Mouse (Mus musculus): Measurements from ENCODE around the gene Nr2e3. TPM values are rescaled to one million over a fixed set of nuclear protein-coding genes. Genes with fewer than 3 reads are reported as not detected.
"Not testable (repeated sequence)": the region's sequence is repeated elsewhere in the genome, so short reads cannot be mapped to it uniquely, and the experiment has no call there.

Gene Nr2e3
- polyA plus RNA-seq, 1 experiment from 2014 or later, result 0.09 TPM

DNA sequence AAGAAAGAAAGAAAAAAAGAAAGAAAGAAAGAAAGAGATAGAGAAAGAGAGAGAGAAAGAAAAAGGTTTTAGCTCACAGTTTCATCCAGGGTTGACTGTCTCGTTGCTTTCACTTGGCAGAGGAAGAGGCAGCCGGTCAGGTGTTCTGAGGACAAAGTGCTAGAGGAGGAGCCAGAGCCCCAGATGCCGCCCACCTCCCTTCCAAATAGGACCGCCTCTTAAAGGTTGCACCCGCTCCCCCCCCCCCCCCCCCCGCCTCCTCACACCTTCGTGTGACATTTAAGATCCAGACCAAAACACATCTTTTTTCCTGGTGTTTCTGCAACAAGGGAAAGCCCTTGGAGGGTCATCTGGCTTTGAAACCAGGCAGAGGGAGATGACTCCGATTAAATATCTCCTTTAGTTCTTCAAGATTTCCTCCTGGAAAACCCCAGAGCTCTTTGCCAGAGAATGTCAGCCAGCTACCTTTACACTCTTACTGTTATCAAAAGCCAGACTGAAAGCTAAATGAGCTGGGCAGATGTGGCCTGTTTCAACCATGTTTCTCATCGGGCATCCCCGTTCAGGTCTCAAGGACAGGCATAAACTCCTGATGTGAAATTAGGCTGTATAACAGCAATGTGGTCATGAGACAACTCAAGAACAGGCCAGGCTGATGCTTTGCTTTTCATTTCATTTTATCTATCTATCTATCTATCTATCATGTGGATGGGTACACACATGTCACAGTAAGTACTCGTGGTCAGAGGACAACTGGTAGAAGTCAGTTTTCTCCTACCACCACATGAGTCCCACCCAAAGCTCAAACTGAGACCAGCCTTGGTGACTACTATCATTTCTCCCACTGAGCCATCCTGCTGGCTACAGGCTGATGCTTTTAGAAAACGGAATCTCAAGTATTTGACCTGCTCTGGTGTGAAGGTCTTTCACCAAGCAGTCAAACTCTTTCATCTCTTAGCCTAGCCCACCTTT lies 19.3 kb downstream of the Nr2e3 start:
- H3K4me2 ChIP-seq, result no peak overlapping the region
- no peaks in the 10 kb centered on the region for H3K9me3 ChIP-seq (replicated peaks)
- H3K4me1 ChIP-seq (replicated peaks), result peaks cover 21% of the 10 kb centered on the region
- WGBS, result 60% methylated on average over 9 of the region's 12 CpGs
- H3K27ac ChIP-seq (ENCODE audit: poor library complexity, severe bottlenecking), result 0 out of 2 replicates have a peak overlapping the region, but pooled peaks have one; percentile 8
- H3K4me3 ChIP-seq, result no peak overlapping the region
- H3K36me3 ChIP-seq, result no peaks in the 10 kb centered on the region
- ATAC-seq (ENCODE audit: insufficient number of reproducible peaks, low FRiP score), result no peak
- H3K9ac ChIP-seq, result no peak overlapping the region
- H3K27me3 ChIP-seq (replicated peaks), result no peaks in the 10 kb centered on the region

DNA sequence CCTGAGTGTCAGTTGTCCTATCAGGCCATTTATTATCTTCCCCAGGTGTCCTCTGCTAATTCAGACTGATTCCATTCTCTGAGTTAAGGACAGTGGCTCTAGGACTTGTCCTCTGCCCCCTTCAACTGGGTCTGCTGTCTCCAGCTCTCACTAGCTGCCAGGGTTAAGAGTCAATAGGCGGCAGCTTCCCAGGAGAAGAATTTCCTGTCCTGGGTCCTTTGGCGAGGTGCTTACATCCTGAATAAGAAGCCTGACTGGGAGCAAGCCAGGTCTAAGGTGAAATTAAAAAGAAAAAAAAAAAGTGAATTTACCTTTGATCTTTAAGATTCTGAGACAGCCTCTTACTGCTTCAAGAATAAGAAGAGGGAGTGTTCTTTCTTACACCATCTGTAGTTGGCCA lies 20.8 kb downstream of the Nr2e3 start:
- peaks cover 21% of the 10 kb centered on the region for H3K4me1 ChIP-seq (replicated peaks)
- H3K27me3 ChIP-seq (replicated peaks), result no peaks in the 10 kb centered on the region
- H3K9me3 ChIP-seq (replicated peaks), result no peaks in the 10 kb centered on the region
- WGBS, result 57% methylated on average over 2 of the region's 2 CpGs
- no peaks in the 10 kb centered on the region for H3K36me3 ChIP-seq
- H3K4me3 ChIP-seq, result no peak overlapping the region
- no peak for ATAC-seq (ENCODE audit: insufficient number of reproducible peaks, low FRiP score)
- H3K9ac ChIP-seq, result no peak overlapping the region
- H3K4me2 ChIP-seq, result no peak overlapping the region
- H3K27ac ChIP-seq (ENCODE audit: poor library complexity, severe bottlenecking), result no peak overlapping the region

DNA sequence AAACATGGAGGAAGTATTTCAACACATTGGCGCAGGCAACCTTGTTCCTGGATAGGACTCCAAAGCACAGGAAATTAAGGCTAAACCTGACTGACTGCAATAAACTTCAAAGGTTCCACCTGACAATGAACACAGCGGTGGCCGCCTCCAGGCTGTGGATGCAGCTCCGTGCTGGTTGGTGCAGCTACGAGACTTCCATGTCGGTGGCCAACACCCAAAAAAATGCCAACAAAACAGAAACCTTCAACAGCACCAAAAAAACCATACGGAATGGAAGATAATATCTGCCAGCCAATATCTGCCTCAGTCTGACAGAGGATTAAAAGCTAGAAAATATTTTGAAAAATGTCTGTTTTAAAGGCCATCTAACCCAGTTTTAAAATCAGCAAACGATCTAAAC lies 21.9 kb downstream of the Nr2e3 start:
- Histone ChIP-seq H3K4me1 (replicated peaks) (peaks cover 21% of the 10 kb centered on the region), H3K27me3 (replicated peaks) (no peaks in the 10 kb centered on the region), H3K4me2 (no peak overlapping the region), H3K36me3 (no peaks in the 10 kb centered on the region), H3K4me3 (no peak overlapping the region), H3K27ac (ENCODE audit: poor library complexity, severe bottlenecking) (no peak overlapping the region), H3K9ac (no peak overlapping the region), H3K9me3 (replicated peaks) (no peaks in the 10 kb centered on the region)
- 85% methylated on average over 8 of the region's 8 CpGs for WGBS
- no peak for ATAC-seq (ENCODE audit: insufficient number of reproducible peaks, low FRiP score)

DNA sequence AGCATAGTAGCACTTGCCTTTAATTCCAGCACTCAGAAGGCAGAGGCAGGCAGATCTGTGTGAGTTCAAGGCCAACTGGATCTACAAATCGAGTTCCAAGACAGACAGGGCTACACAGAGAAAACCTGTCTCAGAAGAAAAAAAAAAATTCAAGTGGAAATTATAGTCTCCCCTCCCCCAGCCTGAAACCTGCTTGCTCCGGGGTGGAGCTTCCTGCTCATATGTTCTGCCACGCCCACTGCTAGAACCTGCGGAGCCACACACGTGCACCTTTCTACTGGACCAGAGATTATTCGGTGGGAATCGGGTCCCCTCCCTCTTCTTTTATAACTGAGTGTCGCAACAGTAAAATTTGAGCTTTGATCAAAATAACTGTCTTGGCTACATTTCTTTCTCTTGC lies 24.6 kb downstream of the Nr2e3 start:
- not testable (repeated sequence) for H3K4me2 ChIP-seq; H3K27ac ChIP-seq (ENCODE audit: poor library complexity, severe bottlenecking); H3K27me3 ChIP-seq (replicated peaks); H3K4me1 ChIP-seq (replicated peaks); H3K9me3 ChIP-seq (replicated peaks); H3K4me3 ChIP-seq; ATAC-seq (ENCODE audit: insufficient number of reproducible peaks, low FRiP score); H3K36me3 ChIP-seq; H3K9ac ChIP-seq
- 80% methylated on average over 8 of the region's 8 CpGs for WGBS

DNA sequence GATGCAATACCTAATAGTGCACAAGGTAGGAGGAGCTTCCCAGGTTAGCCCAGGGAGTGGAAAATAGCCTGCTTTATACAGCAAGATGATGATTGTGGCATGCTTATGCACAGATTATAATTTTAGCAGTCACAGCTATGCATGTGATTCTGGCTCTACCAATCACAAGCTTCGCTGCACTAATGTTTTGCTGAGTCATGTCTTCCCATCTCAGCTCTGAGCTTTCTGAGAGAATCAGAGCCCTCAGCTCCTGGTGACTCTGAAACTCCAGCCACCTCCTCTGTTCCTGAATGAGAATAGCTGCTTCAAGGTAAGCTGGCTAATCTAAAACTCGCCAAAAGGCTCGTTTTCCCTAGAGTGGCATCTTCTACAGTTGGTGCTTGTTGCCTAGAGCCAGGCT lies 30.2 kb downstream of the Nr2e3 start:
- 71% methylated on average over 3 of the region's 3 CpGs for WGBS
- H3K36me3 ChIP-seq, result peaks cover 17% of the 10 kb centered on the region

DNA sequence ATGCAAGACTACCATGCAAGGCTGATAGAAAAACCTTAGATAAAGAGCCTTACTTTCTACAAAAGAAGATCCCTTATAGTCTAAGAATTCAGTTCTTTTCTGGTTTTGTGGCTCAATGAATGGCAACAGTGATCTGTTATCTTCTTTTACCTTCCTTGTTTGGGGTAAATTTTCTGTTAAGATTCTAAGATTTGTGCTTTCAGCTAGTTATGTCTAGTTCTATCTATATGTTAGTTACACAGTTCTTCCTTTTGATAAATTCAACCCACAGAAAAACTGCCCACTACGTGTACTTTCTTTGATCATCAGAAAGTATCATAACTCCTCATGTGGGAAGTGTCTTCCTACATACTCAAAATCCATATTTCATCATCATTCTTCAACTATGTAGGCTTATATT lies 45.7 kb downstream of the Nr2e3 start:
- H3K9ac ChIP-seq, result no peak overlapping the region
- no peak overlapping the region for H3K4me2 ChIP-seq
- ATAC-seq (ENCODE audit: insufficient number of reproducible peaks, low FRiP score), result no peak
- peaks cover 11% of the 10 kb centered on the region for H3K36me3 ChIP-seq
- no peak overlapping the region for H3K4me3 ChIP-seq
- no peak overlapping the region for H3K27ac ChIP-seq (ENCODE audit: poor library complexity, severe bottlenecking)
- no peaks in the 10 kb centered on the region for H3K4me1 ChIP-seq (replicated peaks)
- no peaks in the 10 kb centered on the region for H3K9me3 ChIP-seq (replicated peaks)
- 90% methylated on average over 1 of the region's 1 CpGs for WGBS
- no peaks in the 10 kb centered on the region for H3K27me3 ChIP-seq (replicated peaks)

More for the DNA sequence above, 30.2 kb downstream of the Nr2e3 start:
- Histone ChIP-seq H3K27ac (ENCODE audit: poor library complexity, severe bottlenecking) (no peak overlapping the region), H3K9ac (no peak overlapping the region), H3K4me1 (replicated peaks) (no peaks in the 10 kb centered on the region), H3K4me3 (no peak overlapping the region), H3K9me3 (replicated peaks) (no peaks in the 10 kb centered on the region), H3K27me3 (replicated peaks) (no peaks in the 10 kb centered on the region), H3K4me2 (no peak overlapping the region)
- no peak for ATAC-seq (ENCODE audit: insufficient number of reproducible peaks, low FRiP score)

DNA sequence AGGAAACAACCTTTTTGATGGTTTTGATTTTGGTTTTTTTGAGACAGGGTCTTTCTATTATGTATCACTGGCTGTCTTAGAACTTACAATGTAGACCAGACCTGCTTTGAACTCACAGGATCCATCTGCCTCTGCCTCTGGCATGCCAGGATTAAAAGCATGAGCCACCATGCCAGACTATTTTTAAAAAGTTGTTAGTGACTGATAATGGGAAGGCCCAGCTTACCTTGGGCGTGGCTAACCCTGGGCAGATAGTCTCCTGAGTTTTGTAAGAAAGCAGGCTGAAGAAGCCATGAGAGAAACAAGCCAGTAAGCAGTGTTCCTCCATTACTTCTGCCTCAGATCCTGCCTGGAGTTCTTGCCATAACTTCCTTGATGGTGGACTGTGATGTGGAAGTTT lies 57.1 kb downstream of the Nr2e3 start:
- H3K27ac ChIP-seq (ENCODE audit: poor library complexity, severe bottlenecking), result no peak overlapping the region
- ATAC-seq (ENCODE audit: insufficient number of reproducible peaks, low FRiP score), result no peak
- H3K4me2 ChIP-seq, result no peak overlapping the region
- peaks cover 21% of the 10 kb centered on the region for H3K36me3 ChIP-seq
- no peaks in the 10 kb centered on the region for H3K9me3 ChIP-seq (replicated peaks)
- peaks cover 4% of the 10 kb centered on the region; the same call in 1 of the 2 replicates for H3K4me1 ChIP-seq (replicated peaks)
- no peaks in the 10 kb centered on the region for H3K27me3 ChIP-seq (replicated peaks)
- 41% methylated on average over 1 of the region's 1 CpGs for WGBS
- H3K4me3 ChIP-seq, result no peak overlapping the region
- H3K9ac ChIP-seq, result no peak overlapping the region

Other genes with a start within 250 kb of the Nr2e3 start
- gene Senp8, start 209.9 kb downstream of the Nr2e3 start, polyA plus RNA-seq (2016; fragmentation: Nextera tagmentation; extraction: Ambion mirVana), result 13.0 and 15.1 TPM in 2 replicates
- gene Myo9a, start 209.8 kb downstream of the Nr2e3 start, polyA plus RNA-seq (2016; fragmentation: Nextera tagmentation; extraction: Ambion mirVana), result 10.9 and 11.7 TPM in 2 replicates